Mouse (Mus musculus) spleen, postnatal 36 days (tissue): ENCODE measurements around the gene Atp6v1fnb.

ENCODE experiments used
- DNase-seq, 2 experiments: peaks; one replicate each; pipeline ENCODE4 v3.0.0; 2022; ENCODE audit warnings: low spot score in 2 of 2, mixed read lengths in 1 of 2

Atp6v1fnb gene

DNA sequence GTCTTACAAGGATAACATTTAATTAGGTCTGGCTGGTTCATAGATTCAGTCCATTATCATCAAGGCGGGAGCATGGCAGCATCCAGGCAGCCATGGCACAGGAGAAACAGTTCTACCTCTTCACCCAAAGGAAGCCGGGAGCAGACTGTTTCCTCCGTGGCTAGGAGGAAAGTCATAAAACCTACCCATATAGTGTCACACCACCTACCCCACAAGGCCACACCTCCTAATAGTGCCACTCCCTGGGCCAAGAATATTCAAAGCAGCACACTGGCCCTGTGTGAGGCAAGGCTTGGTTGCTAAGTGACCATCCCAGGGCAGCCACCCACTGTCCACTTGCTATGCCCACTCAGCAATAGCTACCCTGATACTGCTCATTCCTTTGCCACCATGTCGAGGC lies at the start of gene Atp6v1fnb:
Gene Atp6v1fnb, plus strand, starts transcription at position 301 of the 400 bp plus-strand sequence.
- DNase-seq: no peak

DNA sequence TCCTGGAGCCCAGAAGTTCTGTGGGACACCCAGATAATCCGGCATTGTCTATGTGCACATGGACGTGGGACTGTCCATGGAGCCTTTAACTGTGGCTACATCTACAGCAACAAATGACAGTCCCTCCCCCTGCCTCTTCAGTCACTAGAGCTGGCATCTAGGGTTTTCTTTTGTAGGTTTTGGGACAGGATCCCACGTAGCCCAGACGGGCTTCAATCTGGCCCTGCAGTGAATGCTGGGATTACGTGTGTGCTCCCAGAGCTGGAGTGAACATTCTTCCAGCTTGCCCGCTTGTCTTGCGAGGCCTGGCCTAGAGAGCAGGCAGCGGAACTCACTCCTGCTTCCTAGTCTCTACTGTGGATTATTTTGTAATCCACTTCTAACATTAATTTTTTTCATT lies 46.1 kb upstream of the Atp6v1fnb start:
- DNase-seq: no peak

DNA sequence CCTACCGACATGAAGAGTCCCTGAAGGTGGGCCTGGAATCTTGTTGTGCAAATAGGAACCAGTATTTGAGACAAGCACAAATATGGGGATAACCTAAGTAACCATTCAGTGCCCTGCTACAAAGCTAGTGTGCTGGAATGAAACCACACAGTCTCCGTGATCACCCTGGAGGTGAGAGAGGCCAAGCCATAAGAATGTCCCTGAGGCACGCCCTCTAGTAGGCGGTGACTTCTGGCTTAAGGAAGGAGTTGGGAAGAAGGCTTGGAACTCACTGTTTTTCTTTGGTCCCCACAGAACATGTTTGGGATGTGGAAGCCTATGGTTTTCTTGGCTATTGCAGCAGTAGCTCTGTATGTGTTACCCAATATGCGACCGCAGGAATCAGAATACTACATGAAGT lies 44.9 kb upstream of the Atp6v1fnb start:
- DNase-seq: no peak

DNA sequence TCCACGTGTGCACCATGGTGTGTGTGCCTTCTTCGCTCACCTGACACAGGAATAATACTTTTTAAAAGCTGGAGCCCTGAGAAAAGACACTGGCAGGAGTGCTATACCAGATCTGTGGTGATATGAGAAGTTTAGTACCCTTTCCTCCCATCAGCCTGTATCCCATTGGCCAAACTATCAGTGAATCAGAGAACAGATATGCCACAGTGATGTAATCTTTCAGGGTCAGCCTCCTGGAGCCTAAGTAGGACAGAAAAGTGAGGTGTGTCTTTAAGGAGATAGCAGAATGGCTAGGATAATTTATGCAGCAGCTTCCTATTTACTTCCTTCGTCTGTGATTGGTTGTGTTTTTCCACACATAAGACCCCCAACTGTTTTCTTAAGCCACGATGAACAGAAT lies 43.1 kb upstream of the Atp6v1fnb start:
- no peak for DNase-seq

DNA sequence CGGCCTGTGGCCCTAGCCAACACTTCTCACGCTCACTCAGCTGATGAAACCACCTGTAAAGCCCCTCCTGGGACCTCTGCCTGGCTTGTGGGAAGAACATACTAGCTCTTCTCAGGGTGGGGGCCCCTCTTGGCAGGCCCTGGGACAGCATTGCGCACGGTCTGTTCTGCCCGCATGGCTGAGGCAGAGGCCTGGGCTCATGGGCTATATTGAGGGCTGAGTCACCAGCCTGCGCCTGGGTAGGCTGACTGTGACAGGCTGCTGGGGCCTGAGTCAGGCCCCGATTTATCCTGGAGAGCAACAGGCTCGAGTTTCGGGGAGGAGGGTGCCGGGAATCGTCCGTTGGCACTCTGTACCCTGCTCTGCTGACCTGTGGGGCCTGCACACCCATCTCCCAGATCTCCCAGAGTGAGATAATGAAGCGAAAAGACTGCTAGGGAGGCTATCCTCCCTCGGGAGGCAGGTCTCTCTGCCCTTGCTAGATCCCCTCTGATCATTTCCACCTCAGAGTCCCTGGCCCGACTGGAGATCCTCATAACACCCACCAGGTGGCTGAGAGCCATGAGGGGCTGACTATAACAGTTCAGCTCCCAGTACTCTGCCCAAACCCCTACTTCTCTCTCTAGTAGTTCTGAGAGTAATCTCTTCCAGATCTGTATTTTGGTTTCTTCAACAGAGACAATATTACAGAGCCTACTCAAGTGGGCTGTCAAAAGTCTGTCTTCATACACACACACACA lies 40.4 kb upstream of the Atp6v1fnb start:
- DNase-seq: no peak

DNA sequence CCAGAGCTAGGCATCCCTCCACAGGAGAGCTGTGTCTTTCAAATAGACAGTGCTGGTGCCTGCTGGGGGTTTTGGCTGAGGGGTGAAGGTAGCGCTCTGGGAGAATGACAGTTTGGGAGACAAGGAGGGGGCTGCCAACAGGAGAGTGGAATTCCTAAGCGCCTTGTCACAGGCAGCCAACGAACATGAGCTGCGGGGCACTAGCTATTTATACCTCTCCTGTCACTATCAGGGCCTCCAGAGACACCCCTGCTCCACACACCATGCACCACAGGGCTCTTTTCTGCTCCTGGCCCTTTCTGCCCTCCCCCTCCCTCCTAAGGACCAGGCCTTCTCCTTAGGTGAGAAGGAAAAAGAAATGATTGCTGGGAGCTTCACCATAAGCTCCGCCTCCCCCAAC lies 39.8 kb upstream of the Atp6v1fnb start:
- no peak for DNase-seq

DNA sequence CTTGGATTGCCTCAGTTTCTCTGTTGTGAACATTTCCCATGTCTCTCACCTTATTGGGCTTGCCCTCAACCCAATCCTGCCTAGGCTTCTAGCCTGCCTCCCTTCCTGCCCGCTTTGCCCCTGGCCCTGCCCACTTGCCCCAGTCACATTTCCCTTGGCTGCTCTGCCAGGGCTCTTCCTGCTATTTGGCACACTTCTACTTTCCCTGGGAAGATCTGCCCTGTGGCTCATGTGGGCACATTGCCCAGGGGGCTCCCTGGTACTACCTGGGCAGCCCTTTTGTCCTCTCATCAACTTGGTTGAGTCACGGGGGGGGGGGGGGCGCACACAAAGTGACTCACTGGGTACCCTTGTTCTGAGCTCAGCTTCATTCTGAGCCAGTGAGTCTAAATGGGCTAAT lies 39.1 kb upstream of the Atp6v1fnb start:
- DNase-seq: no peak

DNA sequence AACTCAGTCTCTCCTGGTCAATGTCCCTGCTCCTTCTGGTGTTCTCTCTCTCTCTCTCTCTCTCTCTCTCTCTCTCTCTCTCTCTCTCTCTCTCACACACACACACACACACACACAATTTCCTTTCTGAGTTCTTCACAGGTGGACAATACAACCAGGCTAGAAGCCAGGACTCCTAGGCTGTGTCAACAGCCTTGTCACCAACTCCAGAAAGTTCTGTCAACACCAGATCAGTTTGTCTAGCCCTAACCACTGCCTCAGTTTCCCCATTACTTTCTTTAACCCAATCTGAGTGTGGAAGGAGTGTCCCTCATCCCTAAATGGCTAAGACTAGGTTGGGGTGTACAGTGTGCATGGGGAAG lies 38.6 kb upstream of the Atp6v1fnb start:
- DNase-seq: no peak

DNA sequence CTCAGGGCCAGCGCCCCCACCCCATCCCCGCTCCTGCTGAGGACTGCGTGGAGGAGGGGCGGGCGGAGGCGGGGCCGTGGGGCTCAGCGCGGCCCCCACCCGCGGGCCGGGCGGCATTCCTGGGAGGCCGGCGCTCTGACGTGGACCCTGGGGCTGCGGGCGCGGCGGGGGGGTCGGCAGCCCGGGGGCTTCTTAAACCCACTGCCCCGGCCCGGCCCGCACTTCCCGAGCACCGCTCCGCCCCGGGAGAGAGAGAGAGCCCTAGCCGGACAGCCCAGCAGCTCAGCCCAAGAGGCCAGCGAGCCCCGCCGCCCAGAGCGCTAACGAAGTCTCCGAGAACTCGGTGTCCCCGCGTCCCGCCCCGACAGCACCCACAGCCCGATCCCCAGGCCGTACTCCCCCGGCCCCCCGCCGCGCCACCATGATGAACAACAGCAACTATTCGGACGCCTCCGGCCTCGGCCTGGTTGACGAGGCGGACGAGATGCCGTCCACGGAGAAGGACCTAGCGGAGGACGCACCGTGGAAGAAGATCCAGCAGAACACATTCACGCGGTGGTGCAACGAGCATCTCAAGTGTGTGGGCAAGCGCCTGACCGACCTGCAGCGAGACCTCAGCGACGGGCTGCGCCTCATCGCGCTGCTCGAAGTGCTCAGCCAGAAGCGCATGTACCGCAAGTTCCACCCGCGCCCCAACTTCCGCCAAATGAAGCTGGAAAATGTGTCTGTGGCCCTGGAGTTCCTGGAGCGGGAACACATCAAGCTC lies 38.0 kb upstream of the Atp6v1fnb start, which contains the start of gene Flnc:
Gene Flnc, plus strand, starts transcription at position 219 of the 766 bp plus-strand sequence.
- no peak for DNase-seq

DNA sequence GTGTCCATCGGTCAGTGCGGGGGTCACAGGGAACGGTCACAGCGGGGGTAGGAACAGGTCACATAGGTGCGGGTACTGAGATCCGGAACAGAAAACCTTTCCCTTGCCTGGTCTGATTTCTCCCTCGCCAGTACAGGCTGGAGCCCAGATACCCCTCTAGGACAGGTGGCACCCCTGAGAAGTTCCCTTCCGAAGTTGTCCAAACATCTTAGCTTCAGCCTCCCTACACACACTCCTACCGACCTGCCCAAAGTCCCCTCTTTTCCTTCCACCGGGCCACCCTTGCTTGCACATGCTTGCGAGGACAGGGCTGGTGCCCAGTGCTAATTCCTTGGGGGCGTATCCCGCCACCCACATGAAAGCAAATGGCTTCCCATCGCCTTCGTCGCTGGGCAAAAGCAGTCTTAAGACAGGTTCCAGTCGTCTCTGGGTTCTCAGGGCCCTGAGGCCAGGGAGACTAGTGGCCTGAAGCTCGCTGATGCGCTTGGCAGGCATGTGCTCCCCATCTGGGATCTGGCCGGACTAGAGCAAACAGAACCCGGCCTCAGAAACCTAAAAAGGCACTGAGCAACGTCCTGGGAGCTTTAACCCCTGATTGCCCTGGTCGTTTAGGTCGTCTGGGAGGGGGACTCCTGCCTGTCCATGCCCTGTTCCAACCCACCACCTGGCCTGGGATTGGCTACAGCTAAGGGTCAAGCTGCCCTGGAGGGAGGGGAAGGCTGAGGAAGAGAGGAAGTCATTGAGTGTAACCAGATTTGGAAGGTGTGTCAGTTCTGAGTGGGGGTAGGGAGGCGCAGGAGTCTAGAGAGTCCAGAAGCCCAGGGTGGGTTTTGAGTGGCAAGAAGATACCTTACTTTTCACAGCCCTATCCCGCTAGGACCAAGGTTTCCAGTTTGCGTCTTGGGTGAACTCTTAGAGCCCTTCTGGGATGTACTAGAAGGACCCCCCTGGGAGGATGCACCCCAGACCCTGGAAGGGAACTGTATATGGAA lies 37.1 kb upstream of the Atp6v1fnb start:
- DNase-seq: no peak

DNA sequence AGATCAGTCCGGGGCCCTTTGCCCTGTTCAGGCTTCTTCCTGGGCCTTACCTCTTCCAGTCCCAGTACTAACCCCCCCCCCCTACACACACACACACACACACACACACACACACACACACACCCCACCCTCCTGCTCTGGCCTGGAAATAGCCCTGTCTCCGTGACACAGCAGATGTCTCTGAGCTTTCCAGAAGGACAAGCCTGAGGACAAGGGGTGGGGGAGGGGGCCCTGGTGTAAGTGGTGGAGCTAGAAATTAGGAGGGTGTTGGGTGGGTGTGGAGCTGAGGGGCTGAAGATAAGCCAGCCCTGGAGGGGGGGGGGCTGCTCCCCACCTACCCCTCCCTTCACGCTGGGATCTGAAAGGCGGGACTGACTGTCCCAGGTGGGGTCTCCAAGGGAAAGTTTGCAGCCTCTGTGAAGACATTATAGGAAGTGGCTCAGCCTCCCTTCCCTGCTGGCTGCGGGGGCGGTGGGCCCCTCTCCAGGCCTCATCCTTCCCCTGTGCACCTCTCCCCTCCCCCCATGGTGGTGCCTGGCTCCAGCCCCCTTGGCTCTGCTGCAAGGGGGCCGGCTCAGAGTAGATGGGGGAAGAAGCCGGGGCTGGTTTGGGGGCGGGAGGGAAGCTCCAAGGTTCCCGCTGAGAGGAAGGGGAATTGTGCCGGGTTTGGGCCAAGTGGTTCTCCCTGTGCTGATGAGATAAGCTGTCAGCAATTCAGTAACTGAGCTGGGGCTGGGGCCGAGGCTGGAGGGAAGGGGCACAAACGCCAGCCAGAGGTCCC lies 36.1 kb upstream of the Atp6v1fnb start:
- DNase-seq: no peak

DNA sequence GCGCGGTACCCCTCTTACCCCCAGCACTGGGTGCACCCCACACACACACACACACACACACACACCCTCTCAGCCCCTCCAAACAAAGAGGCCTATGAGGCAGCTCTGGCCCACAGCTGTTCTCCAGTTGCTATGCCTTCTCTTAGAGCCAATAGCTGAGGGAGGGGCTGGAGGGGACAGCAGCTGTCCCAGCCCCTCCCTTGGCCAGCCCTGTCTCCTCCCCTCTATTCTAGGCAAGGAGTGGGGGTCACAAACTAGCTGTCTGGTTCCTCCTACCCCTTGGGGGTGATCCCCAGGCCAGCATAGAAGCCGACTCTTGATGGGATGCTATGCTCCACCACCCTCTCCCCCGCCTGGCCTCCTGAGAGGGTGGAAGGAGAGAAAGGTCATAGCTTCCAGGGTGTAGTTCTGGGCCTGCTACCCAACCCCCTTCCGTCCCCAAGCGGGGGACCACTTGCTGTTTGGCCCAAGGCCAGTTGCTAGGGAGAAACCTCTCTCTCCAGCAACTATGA lies 35.2 kb upstream of the Atp6v1fnb start:
- DNase-seq: no peak

DNA sequence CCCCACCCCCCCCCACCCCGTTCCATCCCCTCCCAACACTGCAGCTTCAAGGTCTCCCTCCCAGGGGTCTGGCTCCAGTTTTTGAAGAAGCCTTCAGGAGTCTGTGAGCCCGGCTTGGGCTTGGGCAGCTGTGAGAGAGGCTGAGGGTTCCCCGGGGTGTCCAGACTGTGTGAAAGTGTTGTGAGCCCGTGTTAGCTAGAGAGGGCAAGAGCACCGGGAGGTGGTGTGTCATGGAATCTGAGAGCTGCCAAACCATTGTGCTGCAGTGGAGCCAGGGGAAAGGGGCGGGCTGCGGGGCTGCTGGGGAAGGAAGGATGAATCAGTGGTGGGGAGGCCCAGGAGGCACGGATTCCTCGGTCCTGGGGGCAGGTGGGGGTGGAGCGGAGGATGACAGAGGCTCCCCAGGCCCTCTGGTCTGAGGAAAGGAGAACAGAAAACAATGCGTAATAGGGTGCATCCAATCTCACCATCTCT lies 34.7 kb upstream of the Atp6v1fnb start:
- no peak for DNase-seq

DNA sequence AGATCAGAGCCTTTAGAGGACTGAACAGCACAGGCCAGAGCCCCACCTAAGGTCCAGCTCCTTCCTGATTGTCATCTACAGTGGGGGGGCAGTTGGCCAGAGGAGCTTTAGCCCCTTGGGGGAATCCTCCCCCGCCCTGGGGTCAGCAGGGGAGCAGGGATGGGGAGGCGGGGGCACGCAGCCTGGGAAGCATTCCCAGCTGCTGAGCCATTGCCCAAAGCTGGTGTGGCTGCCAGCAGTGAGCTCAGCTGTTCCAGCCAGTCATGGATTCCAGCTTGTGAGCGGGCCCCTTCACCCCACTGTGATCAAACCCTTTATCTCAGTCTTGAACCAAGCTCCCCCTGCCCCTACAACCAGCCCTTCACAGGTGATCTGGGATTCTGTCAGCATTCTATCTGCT lies 32.0 kb upstream of the Atp6v1fnb start:
- DNase-seq: no peak

DNA sequence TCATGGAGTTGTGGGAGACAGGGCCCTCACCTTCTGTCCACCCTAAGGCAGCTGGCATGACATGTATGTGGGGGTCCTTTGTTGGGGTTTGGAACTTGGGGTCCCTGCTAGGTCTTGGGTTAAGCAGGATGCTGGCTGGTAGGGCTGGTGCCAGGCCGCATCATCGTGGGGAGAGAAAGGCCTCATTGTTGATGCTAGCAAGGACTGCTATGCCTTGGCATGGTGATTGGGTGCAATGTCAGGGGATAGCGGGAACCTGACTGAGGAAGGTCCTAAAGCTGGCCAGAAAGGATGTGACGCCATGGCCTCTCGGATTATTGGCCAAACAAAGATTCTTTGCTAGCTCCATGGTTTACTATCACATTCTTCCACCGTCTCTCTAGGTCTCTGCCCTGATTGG lies 31.4 kb upstream of the Atp6v1fnb start:
- no peak for DNase-seq

DNA sequence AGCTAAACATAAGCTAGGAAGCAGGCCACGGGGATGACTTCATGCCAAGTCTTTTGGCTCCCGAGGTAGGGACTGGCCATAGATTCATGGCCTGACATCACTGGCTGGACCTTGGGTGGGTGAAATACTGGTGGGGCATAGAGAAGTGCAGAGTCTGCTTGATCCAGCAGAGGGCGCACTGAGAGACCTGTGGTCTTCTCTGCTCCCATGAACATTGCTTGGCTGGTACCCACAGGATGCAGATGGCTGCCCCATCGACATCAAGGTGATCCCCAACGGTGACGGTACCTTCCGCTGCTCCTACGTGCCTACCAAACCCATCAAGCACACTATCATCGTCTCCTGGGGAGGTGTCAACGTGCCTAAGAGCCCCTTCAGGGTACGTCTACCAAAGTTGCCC lies 26.5 kb upstream of the Atp6v1fnb start:
- DNase-seq: peak; percentile 11 to 22

DNA sequence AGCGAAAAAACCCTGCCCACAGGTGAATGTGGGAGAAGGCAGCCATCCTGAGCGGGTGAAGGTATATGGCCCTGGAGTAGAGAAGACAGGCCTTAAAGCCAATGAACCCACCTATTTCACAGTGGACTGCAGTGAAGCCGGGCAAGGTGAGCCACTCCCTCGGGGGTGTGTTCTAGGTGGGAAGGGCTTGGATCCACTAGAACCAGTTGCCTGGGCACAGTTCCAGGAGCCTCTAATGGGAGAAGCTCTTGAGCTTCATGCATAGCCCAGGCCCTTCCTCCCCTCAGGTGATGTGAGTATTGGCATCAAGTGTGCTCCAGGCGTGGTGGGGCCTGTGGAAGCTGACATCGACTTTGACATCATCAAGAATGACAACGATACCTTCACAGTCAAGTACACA lies 25.9 kb upstream of the Atp6v1fnb start:
- no peak for DNase-seq

DNA sequence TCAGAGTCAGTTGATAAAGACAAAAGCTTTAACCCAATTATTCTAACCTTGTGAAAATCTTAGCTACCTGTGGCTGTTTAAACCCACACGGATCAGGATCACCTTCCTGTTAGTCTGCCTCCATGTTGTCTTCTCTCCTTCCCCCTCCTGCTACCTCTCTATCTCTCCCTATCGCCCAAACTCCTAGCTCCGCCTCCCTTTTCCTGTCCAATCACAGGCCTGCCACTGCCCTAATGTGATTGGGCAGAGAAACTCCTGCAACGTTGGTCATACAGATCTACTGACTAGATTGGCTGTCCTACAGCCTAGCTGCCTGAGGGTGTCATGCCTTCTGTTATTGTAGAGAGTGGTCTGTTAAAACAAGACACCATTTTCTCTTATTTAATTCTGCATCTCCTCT lies 21.4 kb upstream of the Atp6v1fnb start:
- DNase-seq: no peak

DNA sequence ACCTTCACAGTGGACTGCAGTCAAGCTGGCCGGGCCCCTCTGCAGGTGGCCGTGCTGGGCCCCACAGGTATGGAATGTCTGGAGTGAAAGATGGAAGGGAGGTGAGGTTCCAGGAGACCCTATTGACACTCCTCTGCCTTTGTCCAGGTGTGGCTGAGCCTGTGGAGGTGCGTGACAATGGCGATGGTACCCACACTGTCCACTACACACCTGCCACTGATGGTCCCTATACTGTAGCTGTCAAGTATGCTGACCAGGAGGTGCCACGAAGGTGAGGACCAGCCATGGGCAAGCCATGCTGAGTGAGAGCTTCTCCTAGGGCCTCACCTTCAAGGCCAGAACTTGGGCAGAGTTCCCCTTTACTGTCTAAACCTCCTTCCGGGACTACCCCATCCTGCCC lies 20.6 kb upstream of the Atp6v1fnb start:
- DNase-seq: no peak

DNA sequence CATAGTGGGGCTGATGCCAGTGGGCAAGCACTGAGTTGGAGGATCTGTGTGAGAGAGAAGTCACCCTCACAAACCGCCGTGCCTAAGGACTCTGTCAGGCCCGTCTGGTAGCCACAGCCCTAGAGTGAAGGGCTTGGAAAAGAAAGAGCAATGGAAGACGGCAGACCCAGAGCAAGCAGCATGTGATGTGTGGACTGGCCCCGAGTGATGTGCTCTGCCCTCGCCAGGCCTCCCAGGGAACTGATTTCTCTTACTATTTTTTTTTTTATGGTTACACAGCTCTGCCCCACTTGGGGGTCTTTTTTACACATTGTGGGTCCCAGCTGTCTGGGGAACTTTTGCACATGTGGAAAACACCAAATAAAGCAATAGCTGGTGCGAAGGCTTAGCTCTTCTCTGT lies 9.7 kb upstream of the Atp6v1fnb start:
- no peak for DNase-seq

DNA sequence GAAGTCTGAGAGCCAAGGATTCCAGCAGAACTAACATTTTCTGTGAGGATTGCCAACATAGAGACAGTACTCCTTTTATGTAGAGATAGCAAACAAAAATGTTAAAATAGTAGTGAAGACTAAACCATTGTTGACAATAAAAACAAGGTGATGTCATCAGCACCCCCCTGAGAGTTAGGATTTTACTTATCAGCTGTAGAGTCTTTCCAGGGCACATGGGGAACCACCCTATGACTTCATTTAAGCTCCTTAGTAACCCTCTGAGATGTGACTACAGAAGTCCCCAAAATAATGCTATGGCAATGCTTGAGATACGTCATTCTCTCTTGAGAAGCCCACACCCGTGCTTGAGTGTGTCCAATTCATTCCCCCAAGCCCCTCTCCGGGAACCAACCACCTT lies 7.8 kb upstream of the Atp6v1fnb start:
- no peak for DNase-seq
